Mouse (Mus musculus) common myeloid progenitor, adult 5-6 weeks (primary cell): ENCODE measurements at regions not wholly inside any gene's neighbourhood (a gene's known extent, or its start where the extent isn't known, plus 50 kb on each side); places are given as distances from the start of the nearest gene placed in this dataset.
A peak's percentile ranks its signal among the peaks of the same experiment; 100 is the strongest.
"Not testable (repeated sequence)": the region's sequence is repeated elsewhere in the genome, so short reads cannot be mapped to it uniquely, and the experiment has no call there.

Source experiments
- ATAC-seq: replicated peaks from 2 replicates; pipeline ENCODE4 v1.8.0; 2016; ENCODE audit warnings: low read depth, mild to moderate bottlenecking, moderate TSS enrichment, inconsistent platforms; ENCODE audit not compliant: poor library complexity, severe bottlenecking

DNA sequence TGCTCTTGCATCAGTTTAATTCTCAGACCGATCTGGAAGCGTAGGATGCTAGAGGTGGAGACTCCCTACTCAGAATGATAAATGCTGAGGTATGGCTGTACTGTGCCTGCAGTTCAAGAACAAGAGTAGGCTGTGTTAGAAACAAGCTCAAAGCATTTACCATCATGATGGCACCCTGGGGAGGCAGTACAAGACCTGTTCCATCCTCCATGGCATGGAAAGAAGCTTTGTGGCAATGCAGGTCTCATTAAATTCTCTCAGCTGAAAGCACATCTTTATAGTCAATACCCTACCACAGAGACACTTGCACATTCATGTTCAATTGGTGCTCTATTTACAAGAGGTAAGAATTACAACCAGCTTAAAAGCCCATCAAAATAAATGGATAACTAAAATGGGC is 209.5 kb downstream of the Tbl1xr1 start:
- no peak for ATAC-seq

- ATAC-seq = no peak
Measured at GRCm38 (mm10) chr3:22293466-22293865, 217.0 kb downstream of the Tbl1xr1 start.

DNA sequence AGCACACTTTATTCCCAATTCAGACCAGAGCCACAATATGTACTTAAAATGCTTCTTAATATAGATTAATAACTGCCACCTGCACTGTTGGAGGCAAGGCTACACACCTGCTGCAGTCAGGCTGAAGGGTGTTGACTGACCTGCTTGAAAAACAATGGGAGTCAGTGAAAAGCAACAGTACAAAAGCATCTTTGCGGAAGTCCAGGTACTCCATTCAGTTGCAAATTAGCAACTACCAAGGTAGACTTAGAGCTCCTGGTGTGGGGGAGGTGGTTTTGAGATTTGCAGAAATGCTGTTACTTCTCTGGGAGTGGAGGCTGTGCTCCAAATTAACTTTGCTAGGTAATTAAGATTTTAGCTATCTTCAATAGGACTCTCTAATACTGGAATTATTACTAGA is 217.6 kb downstream of the Tbl1xr1 start:
- not testable (repeated sequence) for ATAC-seq

DNA sequence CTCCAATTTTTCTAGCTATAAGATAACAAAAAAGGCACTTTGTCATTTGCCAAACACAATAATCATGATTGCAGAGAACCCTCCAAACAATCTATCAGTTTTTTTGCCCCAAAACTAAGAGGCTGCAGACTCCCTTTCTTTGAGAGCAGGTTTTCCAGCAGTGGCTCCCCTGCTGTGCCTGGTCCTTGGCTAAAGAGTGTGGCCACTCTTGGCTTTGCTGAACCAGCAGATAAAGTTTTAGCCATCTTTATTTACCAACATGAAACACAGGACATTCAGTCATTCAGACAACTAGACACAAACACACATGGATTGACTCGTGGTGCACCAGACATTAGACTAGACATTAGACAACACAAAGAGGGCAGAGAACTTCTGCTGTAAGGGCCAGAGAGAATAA is 220.5 kb downstream of the Tbl1xr1 start:
- ATAC-seq = not testable (repeated sequence)

- not testable (repeated sequence) for ATAC-seq
Measured at GRCm38 (mm10) chr3:22297831-22298230, 221.4 kb downstream of the Tbl1xr1 start.

DNA sequence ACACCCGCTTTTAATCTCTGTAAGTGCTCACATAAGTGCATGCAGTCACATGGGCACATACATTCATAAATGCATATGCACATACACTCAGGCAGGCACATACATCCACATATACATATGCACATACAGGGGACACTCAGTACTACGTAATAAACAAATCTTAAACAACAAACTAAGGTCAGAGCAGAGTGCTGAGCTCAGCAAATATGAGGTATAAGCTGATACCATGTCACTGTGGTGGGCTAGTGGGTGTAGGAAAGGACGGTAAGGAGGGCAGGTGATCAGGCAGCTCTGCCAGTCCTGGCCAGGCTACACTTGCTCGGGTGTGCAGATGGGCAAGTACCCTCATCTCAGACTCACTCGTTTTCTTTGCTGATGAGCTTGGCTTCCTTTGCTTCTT is 224.1 kb downstream of the Tbl1xr1 start:
- ATAC-seq = no peak

DNA sequence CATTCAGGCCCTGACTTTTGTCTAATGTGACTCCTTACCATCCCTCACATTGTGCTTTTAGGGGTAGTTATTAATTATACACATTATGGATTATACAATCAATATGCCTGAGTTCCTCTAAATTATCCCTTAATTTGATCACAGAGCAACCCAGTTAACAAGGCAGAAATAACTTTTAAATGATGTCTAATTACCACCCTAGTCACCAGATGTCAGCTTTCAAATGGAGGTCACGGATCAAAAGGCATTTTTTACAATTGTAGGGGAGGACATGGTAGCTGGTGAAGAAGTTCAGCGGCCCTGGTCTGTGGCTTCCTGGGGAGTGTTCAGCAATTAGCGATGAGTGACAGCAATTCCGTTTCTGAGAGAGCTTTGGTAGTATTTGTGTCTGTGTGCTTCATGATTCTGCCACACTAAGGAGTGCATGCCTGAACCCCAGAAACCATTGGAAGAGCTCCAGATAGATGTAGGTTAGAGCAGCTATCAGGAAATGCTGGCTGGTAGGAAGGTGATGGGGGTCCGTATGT is 225.6 kb downstream of the Tbl1xr1 start:
- ATAC-seq = no peak

DNA sequence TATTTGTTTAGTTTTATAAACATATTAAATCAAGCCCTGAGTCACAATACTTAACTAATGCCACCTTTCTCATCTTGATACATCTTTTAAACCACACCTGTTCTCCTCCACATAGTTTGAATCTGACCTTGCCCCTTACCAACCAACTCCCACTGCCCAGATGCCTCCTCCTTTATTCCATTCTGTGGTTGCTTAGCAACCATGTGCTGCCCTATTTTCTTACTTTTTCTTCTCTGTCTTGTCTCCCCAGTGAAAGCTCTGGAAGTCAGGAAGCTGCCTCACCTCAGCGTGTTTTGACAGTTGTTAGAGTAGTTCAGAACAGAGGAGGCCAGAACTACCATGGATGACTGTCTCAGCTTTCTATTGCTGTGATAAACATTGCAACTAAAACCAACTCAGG is 227.7 kb downstream of the Tbl1xr1 start:
- no peak for ATAC-seq

GRCm38 (mm10) chr3:22306624-22307023 is 230.2 kb downstream of the Tbl1xr1 start:
- ATAC-seq = 0 out of 2 replicates have a peak, but pooled peaks have one; percentile 47

DNA sequence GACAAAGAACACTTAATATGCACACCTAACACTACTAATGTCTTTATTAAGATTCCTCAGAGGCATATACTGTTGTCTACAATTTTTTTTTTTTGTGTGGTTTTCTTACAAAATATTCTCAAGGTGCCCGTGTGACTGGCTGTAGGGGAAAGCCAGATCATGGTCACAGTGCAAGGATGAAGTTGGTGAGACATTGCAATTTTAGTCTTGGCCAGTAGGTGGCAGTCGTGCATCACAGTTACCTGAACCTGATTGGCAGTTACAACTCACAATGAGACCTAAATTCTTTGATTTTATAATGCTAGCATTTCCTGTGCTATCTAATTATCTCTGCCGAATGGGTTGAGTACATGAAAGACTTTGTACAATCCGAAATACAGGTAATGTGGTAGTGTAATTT is 232.5 kb downstream of the Tbl1xr1 start:
- ATAC-seq = peak; percentile 95

DNA sequence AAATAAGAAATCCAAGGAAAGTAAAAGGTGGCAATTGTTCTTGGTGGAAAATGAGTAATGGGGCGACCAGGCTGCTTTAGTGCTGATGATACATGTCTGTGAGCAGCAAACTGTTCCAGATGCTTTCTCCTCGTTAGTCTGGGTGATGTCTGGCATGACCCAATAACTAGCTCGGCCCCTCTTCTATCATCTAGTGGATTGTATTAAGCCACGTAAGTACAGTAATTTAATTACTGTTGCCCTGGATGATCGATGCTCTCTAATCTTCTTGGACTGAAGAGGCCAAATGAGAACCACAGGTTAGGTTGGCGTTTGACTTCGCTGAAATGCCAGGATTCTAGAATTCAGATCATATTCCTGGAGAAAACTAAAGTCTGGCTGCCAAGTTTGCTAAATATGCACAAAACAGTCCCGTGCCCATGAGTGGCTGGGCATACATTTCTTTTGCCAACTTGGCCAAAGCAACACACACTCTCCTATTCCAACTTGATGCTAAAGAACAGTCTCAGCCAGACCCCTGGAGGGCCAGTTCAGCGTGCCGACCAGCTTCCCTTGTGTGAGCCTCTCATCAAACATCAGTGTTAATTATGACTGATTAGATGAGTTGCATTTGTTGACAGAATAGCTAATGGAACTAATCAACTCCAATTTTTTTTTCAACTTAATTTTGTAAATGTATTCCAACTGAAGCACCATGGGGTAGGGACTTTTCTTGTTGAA is 240.2 kb downstream of the Tbl1xr1 start:
- no peak for ATAC-seq

DNA sequence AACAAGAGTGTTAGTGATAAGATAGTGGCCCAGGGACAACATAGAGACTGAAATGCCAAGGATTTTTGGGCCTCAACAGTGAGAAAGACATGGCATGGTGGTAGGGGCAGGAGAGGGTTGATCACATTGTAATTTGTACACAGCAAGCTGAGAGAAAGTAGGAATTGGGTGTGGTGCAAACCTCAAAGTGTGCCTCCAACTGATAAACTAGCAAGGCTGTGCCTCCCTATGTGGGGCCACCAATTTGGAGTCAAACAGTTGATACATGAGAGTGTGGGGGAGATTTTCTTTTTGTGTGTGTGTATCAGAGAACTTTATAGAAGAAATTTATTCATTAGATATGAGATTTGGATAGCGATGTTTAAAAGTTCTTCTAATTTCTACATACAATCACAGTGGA is 244.0 kb downstream of the Tbl1xr1 start:
- ATAC-seq = not testable (repeated sequence)

GRCm38 (mm10) chr3:22331240-22331639 is 254.8 kb downstream of the Tbl1xr1 start:
- no peak for ATAC-seq
